Mouse (Mus musculus): ENCODE measurements around the gene Gpx4. TPM values are rescaled to one million over a fixed set of nuclear protein-coding genes. Genes with fewer than 3 reads are reported as not detected.
"Not testable (repeated sequence)": the region's sequence is repeated elsewhere in the genome, so short reads cannot be mapped to it uniquely, and the experiment has no call there.

Gene Gpx4
- polyA plus RNA-seq, 1 experiment from 2014 or later, result 515 TPM

DNA sequence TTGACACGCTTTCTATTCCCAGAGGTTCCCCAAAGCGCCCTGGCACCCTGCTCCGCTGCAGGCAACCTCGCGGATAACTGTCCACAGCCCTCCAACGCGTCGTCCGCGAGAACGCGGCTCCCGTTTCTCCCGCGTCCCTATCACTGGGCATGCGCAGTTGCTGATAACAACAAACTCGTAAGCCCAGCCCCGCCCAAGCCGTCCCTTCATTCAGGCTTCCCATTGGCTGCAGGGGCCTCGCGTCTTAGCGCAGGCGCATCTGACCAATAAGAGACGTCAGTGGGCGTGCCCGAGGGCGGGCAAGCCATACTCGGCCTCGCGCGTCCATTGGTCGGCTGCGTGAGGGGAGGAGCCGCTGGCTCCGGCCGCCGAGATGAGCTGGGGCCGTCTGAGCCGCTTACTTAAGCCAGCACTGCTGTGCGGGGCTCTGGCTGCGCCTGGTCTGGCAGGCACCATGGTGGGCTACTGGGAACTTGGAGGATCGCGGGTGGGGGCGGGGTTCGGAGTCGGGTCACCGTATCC lies 6.4 kb downstream of the Gpx4 start:
- Histone ChIP-seq H3K4me2 (ENCODE audit: low read depth, low read length) (peak overlapping the region; percentile 61), H3K4me1 (ENCODE audit: control insufficient read depth, insufficient read depth, low read length) (peaks cover 3% of the 10 kb centered on the region; the same call in 1 of the 2 replicates), H3K9me3 (replicated peaks; ENCODE audit: control insufficient read depth, low read length) (no peaks in the 10 kb centered on the region), H3K4me3 (ENCODE audit: low read depth, low read length) (peak overlapping the region; percentile 65), H3K27me3 (ENCODE audit: control insufficient read depth, insufficient read depth, low read length) (no peaks in the 10 kb centered on the region), H3K27ac (replicated peaks; ENCODE audit: low read depth, low read length) (peak overlapping the region; percentile 86), H3K36me3 (replicated peaks; ENCODE audit: control insufficient read depth, insufficient read depth, low read depth, low read length) (peaks cover 6% of the 10 kb centered on the region), H3K9ac (replicated peaks; ENCODE audit: low read length) (peak overlapping the region; percentile 73)
- DNase-seq (ENCODE audit: low spot score) (peak; percentile 100), ATAC-seq (replicated peaks; ENCODE audit: insufficient number of reproducible peaks, low FRiP score, low TSS enrichment, low read depth) (peak; percentile 95)
- WGBS, result under 1% methylated on average over 47 of the region's 47 CpGs

DNA sequence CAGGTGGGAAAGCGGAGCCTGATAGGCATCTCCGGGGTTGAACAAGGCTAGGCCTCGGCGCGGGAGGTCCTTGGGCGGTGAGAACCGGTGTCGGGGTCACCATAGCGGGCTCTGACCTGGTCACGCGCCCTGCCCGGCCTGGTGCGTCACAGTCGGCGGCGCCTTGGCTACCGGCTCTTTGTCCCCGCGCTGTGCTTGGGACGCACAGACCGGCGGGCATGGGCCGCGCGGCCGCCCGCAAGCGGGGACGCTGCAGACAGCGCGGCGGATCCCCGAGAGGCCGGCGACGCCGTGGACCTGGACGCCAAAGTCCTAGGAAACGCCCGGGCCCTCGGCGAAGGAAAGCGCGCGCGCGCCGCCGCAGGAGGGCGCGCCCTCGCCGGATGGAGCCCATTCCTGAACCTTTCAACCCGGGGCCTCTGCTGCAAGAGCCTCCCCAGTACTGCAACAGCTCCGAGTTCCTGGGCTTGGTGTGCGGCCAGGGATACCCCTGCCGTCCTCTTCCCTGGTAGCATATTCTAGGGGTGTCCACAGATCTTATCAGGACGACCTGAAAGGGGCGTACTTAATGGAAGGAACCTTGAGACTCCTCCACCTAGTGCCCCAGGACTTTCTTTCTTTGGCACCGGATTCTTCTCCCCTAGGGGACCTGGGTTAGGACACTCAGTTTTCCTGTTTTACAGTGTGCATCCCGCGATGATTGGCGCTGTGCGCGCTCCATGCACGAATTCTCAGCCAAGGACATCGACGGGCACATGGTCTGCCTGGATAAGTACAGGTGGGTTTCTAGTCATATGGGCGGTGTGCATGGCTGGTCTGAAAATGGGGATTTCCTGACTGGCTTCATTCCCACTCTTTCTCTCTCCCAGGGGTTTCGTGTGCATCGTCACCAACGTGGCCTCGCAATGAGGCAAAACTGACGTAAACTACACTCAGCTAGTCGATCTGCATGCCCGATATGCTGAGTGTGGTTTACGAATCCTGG lies 7.2 kb downstream of the Gpx4 start:
- DNase-seq (ENCODE audit: low spot score), result peak; percentile 76
- Histone ChIP-seq H3K36me3 (replicated peaks; ENCODE audit: control insufficient read depth, insufficient read depth, low read depth, low read length) (peaks cover 6% of the 10 kb centered on the region), H3K4me3 (ENCODE audit: low read depth, low read length) (peak overlapping the region; percentile 65), H3K4me1 (ENCODE audit: control insufficient read depth, insufficient read depth, low read length) (peaks cover 3% of the 10 kb centered on the region; the same call in 1 of the 2 replicates), H3K27me3 (ENCODE audit: control insufficient read depth, insufficient read depth, low read length) (no peaks in the 10 kb centered on the region), H3K4me2 (ENCODE audit: low read depth, low read length) (peak overlapping the region; percentile 61), H3K9ac (replicated peaks; ENCODE audit: low read length) (peak overlapping the region; percentile 73), H3K27ac (replicated peaks; ENCODE audit: low read depth, low read length) (peak overlapping the region; percentile 86), H3K9me3 (replicated peaks; ENCODE audit: control insufficient read depth, low read length) (no peaks in the 10 kb centered on the region)
- peak; percentile 35 for ATAC-seq (replicated peaks; ENCODE audit: insufficient number of reproducible peaks, low FRiP score, low TSS enrichment, low read depth)
- 2% methylated on average over 74 of the region's 77 CpGs for WGBS

DNA sequence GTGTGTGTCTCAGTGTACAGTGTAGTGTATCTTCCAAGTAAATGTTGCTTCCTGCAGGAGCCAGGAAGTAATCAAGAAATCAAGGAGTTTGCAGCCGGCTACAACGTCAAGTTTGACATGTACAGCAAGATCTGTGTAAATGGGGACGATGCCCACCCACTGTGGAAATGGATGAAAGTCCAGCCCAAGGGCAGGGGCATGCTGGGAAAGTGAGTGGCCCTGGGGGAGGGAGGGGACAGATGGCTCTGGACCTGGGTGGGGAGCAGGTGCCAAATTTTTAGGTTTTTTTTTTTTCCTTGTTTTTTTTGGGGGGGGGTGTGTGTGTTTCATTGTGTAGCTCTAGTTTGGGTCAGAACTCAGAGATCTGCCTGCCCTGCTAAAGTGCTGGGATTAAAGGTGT lies 7.9 kb downstream of the Gpx4 start:
- not testable (repeated sequence) for H3K27ac ChIP-seq (replicated peaks; ENCODE audit: low read depth, low read length); ATAC-seq (replicated peaks; ENCODE audit: insufficient number of reproducible peaks, low FRiP score, low TSS enrichment, low read depth); H3K36me3 ChIP-seq (replicated peaks; ENCODE audit: control insufficient read depth, insufficient read depth, low read depth, low read length); H3K9me3 ChIP-seq (replicated peaks; ENCODE audit: control insufficient read depth, low read length); H3K27me3 ChIP-seq (ENCODE audit: control insufficient read depth, insufficient read depth, low read length); H3K4me1 ChIP-seq (ENCODE audit: control insufficient read depth, insufficient read depth, low read length); DNase-seq (ENCODE audit: low spot score)
- Histone ChIP-seq H3K4me2 (ENCODE audit: low read depth, low read length) (peak overlapping the region; percentile 61), H3K4me3 (ENCODE audit: low read depth, low read length) (peak overlapping the region; percentile 65; the same call in 1 of the 2 replicates), H3K9ac (replicated peaks; ENCODE audit: low read length) (peak overlapping the region; percentile 23; the same call in 1 of the 2 replicates)
- 48% methylated on average over 3 of the region's 3 CpGs for WGBS

DNA sequence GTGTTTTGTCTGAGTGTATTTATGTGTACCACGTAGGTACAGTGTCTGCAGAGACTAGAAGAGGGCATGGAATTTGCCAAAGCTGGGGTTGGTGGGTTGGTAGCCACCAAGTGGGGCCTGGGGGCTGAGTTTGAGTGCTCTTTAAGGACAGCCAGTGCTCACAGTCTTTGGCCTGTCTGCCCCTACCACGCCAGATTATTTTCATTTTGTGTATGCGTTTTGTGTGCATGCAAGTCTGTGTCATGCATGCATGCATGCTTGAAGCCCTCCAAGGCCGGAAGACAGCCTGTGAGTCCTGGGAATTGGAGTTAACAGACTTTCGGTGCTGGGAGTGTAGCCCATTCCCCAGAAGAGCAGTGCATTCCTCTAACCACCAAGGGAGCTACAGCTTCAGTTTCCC lies 8.4 kb downstream of the Gpx4 start:
- no peaks in the 10 kb centered on the region for H3K9me3 ChIP-seq (replicated peaks; ENCODE audit: control insufficient read depth, low read length)
- H3K27ac ChIP-seq (replicated peaks; ENCODE audit: low read depth, low read length), result no peak overlapping the region
- no peak overlapping the region; the same call in 1 of the 2 replicates for H3K9ac ChIP-seq (replicated peaks; ENCODE audit: low read length)
- no peaks in the 10 kb centered on the region for H3K27me3 ChIP-seq (ENCODE audit: control insufficient read depth, insufficient read depth, low read length)
- ATAC-seq (replicated peaks; ENCODE audit: insufficient number of reproducible peaks, low FRiP score, low TSS enrichment, low read depth) (no peak), DNase-seq (ENCODE audit: low spot score) (no peak)
- H3K36me3 ChIP-seq (replicated peaks; ENCODE audit: control insufficient read depth, insufficient read depth, low read depth, low read length), result peaks cover 6% of the 10 kb centered on the region
- peaks cover 3% of the 10 kb centered on the region; the same call in 1 of the 2 replicates for H3K4me1 ChIP-seq (ENCODE audit: control insufficient read depth, insufficient read depth, low read length)
- H3K4me3 ChIP-seq (ENCODE audit: low read depth, low read length), result no peak overlapping the region; the same call in 1 of the 2 replicates
- 80% methylated on average over 5 of the region's 5 CpGs for WGBS
- peak overlapping the region; percentile 61; the same call in 1 of the 2 replicates for H3K4me2 ChIP-seq (ENCODE audit: low read depth, low read length)

DNA sequence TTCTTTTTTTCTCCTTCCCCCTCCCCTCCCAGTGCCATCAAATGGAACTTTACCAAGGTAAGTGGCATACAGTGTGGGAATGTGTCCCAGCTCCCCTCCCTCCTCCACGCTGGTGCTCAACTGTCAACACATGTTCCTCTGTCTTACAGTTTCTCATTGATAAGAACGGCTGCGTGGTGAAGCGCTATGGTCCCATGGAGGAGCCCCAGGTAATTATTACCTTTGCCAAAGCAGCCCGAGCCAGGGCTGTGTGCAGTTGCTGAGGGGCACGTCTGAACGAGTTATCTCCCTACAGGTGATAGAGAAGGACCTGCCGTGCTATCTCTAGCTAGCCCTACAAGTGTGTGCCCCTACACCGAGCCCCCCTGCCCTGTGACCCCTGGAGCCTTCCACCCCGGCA lies 8.9 kb downstream of the Gpx4 start:
- H3K4me1 ChIP-seq (ENCODE audit: control insufficient read depth, insufficient read depth, low read length), result peaks cover 3% of the 10 kb centered on the region; the same call in 1 of the 2 replicates
- 77% methylated on average over 8 of the region's 10 CpGs for WGBS
- no peak overlapping the region for H3K4me3 ChIP-seq (ENCODE audit: low read depth, low read length)
- H3K4me2 ChIP-seq (ENCODE audit: low read depth, low read length), result no peak overlapping the region
- no peak for ATAC-seq (replicated peaks; ENCODE audit: insufficient number of reproducible peaks, low FRiP score, low TSS enrichment, low read depth)
- no peaks in the 10 kb centered on the region for H3K9me3 ChIP-seq (replicated peaks; ENCODE audit: control insufficient read depth, low read length)
- DNase-seq (ENCODE audit: low spot score), result no peak
- H3K27me3 ChIP-seq (ENCODE audit: control insufficient read depth, insufficient read depth, low read length), result no peaks in the 10 kb centered on the region
- H3K36me3 ChIP-seq (replicated peaks; ENCODE audit: control insufficient read depth, insufficient read depth, low read depth, low read length), result peaks cover 6% of the 10 kb centered on the region
- H3K9ac ChIP-seq (replicated peaks; ENCODE audit: low read length), result no peak overlapping the region
- H3K27ac ChIP-seq (replicated peaks; ENCODE audit: low read depth, low read length), result no peak overlapping the region

DNA sequence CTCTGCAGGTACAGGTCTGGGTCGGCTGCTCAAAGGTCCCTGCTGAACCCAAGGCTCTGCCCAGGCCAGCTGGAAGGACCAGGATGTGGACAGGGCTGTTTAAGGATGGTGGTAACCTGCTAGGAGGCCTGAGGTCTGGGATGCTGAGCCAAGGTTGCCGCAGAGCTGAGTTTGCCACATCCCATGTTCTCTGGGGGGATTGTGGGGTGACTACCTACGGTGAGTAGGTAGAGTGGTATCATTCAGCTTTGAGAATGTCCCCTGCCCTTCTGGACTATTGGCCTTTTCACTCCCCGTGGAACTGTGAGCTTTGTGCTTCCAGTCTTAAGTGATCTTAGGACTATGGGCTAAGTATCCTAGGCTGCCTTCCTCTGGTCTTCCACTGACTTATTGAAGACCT lies 9.5 kb downstream of the Gpx4 start:
- WGBS, result 85% methylated on average over 4 of the region's 4 CpGs

DNA sequence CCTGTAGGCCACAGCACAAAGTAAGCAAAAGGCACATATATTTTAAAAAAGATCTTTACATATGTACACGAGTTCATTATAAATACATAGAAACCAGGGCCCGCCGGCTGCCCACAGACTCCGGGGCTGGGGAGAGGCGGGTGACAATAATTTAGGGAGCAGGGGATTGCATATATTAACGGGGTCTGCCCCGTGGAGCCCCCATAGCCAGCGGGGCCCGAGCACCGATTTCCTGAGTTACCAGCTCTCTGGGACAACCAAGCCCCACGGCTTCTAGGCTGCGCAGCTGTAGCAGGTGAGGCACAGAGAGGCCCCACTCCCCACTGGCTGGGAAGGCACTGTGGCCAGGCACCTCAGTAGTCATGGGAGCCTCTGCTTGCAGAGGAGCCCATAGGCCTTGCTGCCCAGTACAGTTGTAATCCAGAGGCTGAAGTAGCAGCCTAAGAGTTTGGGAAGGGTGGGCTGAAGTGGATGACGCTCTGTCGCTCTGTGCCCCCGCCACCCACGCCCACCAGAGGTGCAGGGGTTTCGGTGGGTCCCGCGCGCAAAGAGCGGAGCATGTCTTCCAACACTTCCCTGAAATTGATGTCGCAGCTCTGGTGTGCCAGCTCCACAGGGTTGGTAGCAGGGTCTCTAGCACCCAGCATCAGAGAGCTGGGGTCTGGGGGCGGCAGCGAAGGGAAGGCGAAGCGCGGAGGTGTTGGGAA lies 10.2 kb downstream of the Gpx4 start:
- Histone ChIP-seq H3K27me3 (ENCODE audit: control insufficient read depth, insufficient read depth, low read length) (no peaks in the 10 kb centered on the region), H3K36me3 (replicated peaks; ENCODE audit: control insufficient read depth, insufficient read depth, low read depth, low read length) (peaks cover 6% of the 10 kb centered on the region)
- WGBS, result 91% methylated on average over 27 of the region's 27 CpGs

More for the DNA sequence above, 9.5 kb downstream of the Gpx4 start:
- Histone ChIP-seq H3K36me3 (replicated peaks; ENCODE audit: control insufficient read depth, insufficient read depth, low read depth, low read length) (peaks cover 6% of the 10 kb centered on the region), H3K27ac (replicated peaks; ENCODE audit: low read depth, low read length) (no peak overlapping the region), H3K4me2 (ENCODE audit: low read depth, low read length) (no peak overlapping the region), H3K4me1 (ENCODE audit: control insufficient read depth, insufficient read depth, low read length) (peaks cover 3% of the 10 kb centered on the region; the same call in 1 of the 2 replicates), H3K4me3 (ENCODE audit: low read depth, low read length) (no peak overlapping the region), H3K9ac (replicated peaks; ENCODE audit: low read length) (no peak overlapping the region), H3K9me3 (replicated peaks; ENCODE audit: control insufficient read depth, low read length) (no peaks in the 10 kb centered on the region), H3K27me3 (ENCODE audit: control insufficient read depth, insufficient read depth, low read length) (no peaks in the 10 kb centered on the region)
- DNase-seq (ENCODE audit: low spot score) (no peak), ATAC-seq (replicated peaks; ENCODE audit: insufficient number of reproducible peaks, low FRiP score, low TSS enrichment, low read depth) (no peak)

More for the DNA sequence above, 10.2 kb downstream of the Gpx4 start:
- DNase-seq (ENCODE audit: low spot score) (no peak), ATAC-seq (replicated peaks; ENCODE audit: insufficient number of reproducible peaks, low FRiP score, low TSS enrichment, low read depth) (no peak)
- Histone ChIP-seq H3K27ac (replicated peaks; ENCODE audit: low read depth, low read length) (no peak overlapping the region), H3K9me3 (replicated peaks; ENCODE audit: control insufficient read depth, low read length) (no peaks in the 10 kb centered on the region), H3K4me1 (ENCODE audit: control insufficient read depth, insufficient read depth, low read length) (peaks cover under 1% of the 10 kb centered on the region; the same call in 1 of the 2 replicates), H3K4me2 (ENCODE audit: low read depth, low read length) (no peak overlapping the region), H3K9ac (replicated peaks; ENCODE audit: low read length) (no peak overlapping the region), H3K4me3 (ENCODE audit: low read depth, low read length) (no peak overlapping the region)

Data from embryonic facial prominence, embryonic 11.5 days (tissue).